Mouse (Mus musculus) liver, embryonic 14.5 days (tissue): ENCODE results near the gene Cmtr1. TPM values are rescaled to one million over a fixed set of nuclear protein-coding genes. Genes with fewer than 3 reads are reported as not detected.

Source experiments
- ATAC-seq: fragments of 200-750 bp; cut with Nextera tagmentation; 2 replicates; pipeline ENCODE4 v1.8.0; 2017; ENCODE audit warnings: moderate number of reproducible peaks, mild to moderate bottlenecking, moderate library complexity; ENCODE audit not compliant: insufficient read depth
- DNase-seq, 3 experiments: peaks; one replicate each; pipeline ENCODE4 v3.0.0-alpha.2; 2012 to 2013; ENCODE audit warnings: low read depth in 3 of 3, low spot score in 3 of 3
- H3K27ac ChIP-seq: fragments of 300-500 bp; sonication (generic); 2 replicates; pipeline ENCODE4 v1.5.1; 2014; ENCODE audit warnings: moderate library complexity, mild to moderate bottlenecking, control low read depth, inconsistent platforms
- H3K27me3 ChIP-seq: fragments of 300-500 bp; sonication (generic); 2 replicates; pipeline ENCODE4 v1.6.1; 2014; ENCODE audit warnings: mild to moderate bottlenecking, low read length, moderate library complexity; ENCODE audit not compliant: control insufficient read depth, insufficient read depth
- H3K36me3 ChIP-seq: fragments of 300-500 bp; sonication (generic); replicated peaks from 2 replicates; pipeline ENCODE4 v1.6.1; 2014; ENCODE audit warnings: low read depth; ENCODE audit not compliant: control insufficient read depth, insufficient read depth
- H3K4me1 ChIP-seq, 2 experiments: fragments of 200-500 bp in 1 of 2; fragments of 300-500 bp in 1 of 2; sonication (generic) in 1 of 2; replicated peaks; 2 replicates each; pipeline ENCODE4 v1.6.1; 2012 to 2014; ENCODE audit warnings: antibody characterized with exemption in 1 of 2, inconsistent platforms in 1 of 2, low read length in 1 of 2; ENCODE audit not compliant: control insufficient read depth in 2 of 2, insufficient read depth in 2 of 2
- H3K4me2 ChIP-seq: fragments of 300-500 bp; sonication (generic); 2 replicates; pipeline ENCODE4 v1.6.1; 2014; ENCODE audit warnings: low read depth, mild to moderate bottlenecking, control low read depth, moderate library complexity
- H3K4me3 ChIP-seq, 2 experiments: fragments of 200-500 bp in 1 of 2; fragments of 300-500 bp in 1 of 2; sonication (generic) in 1 of 2; 2 replicates each; pipeline ENCODE4 v1.5.1; 2012 to 2014; ENCODE audit warnings: low read depth in 2 of 2, low read length in 2 of 2, mild to moderate bottlenecking in 2 of 2, control low read depth in 1 of 2, inconsistent platforms in 1 of 2, moderate library complexity in 1 of 2; ENCODE audit not compliant: insufficient read depth in 1 of 2
- H3K9ac ChIP-seq: fragments of 300-500 bp; sonication (generic); replicated peaks from 2 replicates; pipeline ENCODE4 v1.6.1; 2014; ENCODE audit warnings: mild to moderate bottlenecking, control low read depth, moderate library complexity
- H3K9me3 ChIP-seq: fragments of 300-500 bp; sonication (generic); 2 replicates; pipeline ENCODE4 v1.6.1; 2016; ENCODE audit warnings: low read length, mixed read lengths; ENCODE audit not compliant: control insufficient read depth
- CTCF ChIP-seq: IDR thresholded peaks from 2 replicates; pipeline ENCODE4 v1.5.1; 2016; ENCODE audit warnings: antibody characterized with exemption, low read depth, control low read depth
- EP300 ChIP-seq: IDR thresholded peaks from 2 replicates; pipeline ENCODE4 v1.6.1; 2016; ENCODE audit warnings: antibody characterized with exemption, low read depth
- WGBS: fragments of 180-500 bp; shearing (Covaris S2); extraction: QIAGEN DNeasy Blood & Tissue Kit; methylation state at CpG from one replicate; pipeline ENCODE4 v1.1.7; 2014; ENCODE audit not compliant: insufficient replicate concordance; 5-methylcytosine and 5-hydroxymethylcytosine counted together
- polyA plus RNA-seq, 2 experiments: library from polyadenylated mRNA; depleted of rRNA in 1 of 2; stranded (reverse) in 1 of 2; unstranded in 1 of 2; fragments of >200 nt; fragmentation: Nextera tagmentation in 1 of 2; extraction: Ambion mirVana in 1 of 2; gene quantifications; 2 replicates each; pipeline versions ENCODE4 v1.2.1 to v1.2.3; 2012 to 2014

Gene Cmtr1
- polyA plus RNA-seq, 2 experiments, result 14.9 to 55.9 TPM

DNA sequence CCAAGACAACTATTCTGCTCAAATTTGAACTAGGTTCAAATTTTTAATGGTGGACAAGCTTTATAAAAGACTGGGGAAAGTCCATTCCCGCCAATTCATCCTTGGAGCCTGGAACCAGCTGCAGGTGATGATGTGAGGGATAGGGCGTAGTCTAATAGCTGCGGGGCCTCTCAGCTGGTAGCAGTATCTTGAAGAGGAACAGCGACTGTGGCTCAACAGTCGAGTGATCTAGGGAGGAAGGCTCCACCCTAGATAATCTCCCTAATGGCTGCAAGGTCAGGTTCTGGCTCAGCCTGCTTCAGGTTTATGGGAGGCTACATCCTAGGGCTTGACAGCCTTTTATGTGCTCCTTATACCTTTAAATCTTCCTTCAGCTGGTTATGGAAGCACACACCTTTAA lies 30.8 kb upstream of the Cmtr1 start:
- Histone ChIP-seq H3K9me3 (no peaks in the 10 kb centered on the region), H3K27ac (peak overlapping the region; percentile 57), H3K27me3 (no peaks in the 10 kb centered on the region), H3K9ac (0 out of 2 replicates have a peak overlapping the region, but pooled peaks have one; percentile 38), H3K36me3 (peaks cover 69% of the 10 kb centered on the region), H3K4me3 (no peak overlapping the region), H3K4me2 (peak overlapping the region; percentile 36), H3K4me1 (peaks cover 10 to 14% of the 10 kb centered on the region in 2 experiments)
- 9% methylated on average over 5 of the region's 5 CpGs for WGBS
- ATAC-seq (peak; percentile 84), DNase-seq (peak; percentile 43 to 61 (median 44))
- TF ChIP-seq EP300 (no peak), CTCF (no peak)

GRCm38 (mm10) chr17:29632312-29632711 lies 28.1 kb upstream of the Cmtr1 start:
- no peak for TF ChIP-seq EP300
- no peak for TF ChIP-seq CTCF
- 86% methylated on average over 11 of the region's 11 CpGs for WGBS

DNA sequence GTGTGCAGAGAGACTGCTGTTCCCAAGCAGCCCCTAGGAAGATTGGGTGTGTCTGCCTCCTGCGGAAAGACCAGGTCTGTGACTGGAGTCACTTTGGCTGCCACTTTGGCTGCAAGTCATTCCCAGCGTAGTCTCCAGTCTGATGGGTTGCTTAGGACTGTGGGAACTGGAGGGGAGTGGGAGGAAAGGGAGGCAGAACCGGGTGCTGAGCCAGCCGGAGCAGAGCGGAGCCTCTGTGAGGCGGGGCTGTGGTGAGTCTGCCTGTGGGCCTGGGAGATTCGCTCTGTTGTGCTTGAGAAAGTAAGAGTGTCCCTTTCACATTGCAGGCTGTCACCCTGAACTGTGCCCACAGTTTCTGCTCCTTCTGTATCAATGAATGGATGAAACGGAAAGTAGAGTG lies 24.9 kb upstream of the Cmtr1 start:
- H3K4me3 ChIP-seq, result no peak overlapping the region
- H3K27me3 ChIP-seq, result no peaks in the 10 kb centered on the region
- no peak for TF ChIP-seq CTCF
- TF ChIP-seq EP300, result no peak
- peaks cover 15 to 20% of the 10 kb centered on the region in 2 experiments for H3K4me1 ChIP-seq
- DNase-seq, result no peak
- H3K9me3 ChIP-seq, result no peaks in the 10 kb centered on the region
- peaks cover 69% of the 10 kb centered on the region for H3K36me3 ChIP-seq
- WGBS, result 84% methylated on average over 8 of the region's 8 CpGs
- no peak overlapping the region for H3K9ac ChIP-seq
- H3K4me2 ChIP-seq, result no peak overlapping the region
- H3K27ac ChIP-seq, result no peak overlapping the region
- no peak for ATAC-seq

More at GRCm38 (mm10) chr17:29632312-29632711, 28.1 kb upstream of the Cmtr1 start:
- DNase-seq, result no peak
- Histone ChIP-seq H3K4me1 (peaks cover 14 to 23% of the 10 kb centered on the region in 2 experiments), H3K9ac (no peak overlapping the region), H3K4me3 (no peak overlapping the region), H3K4me2 (no peak overlapping the region), H3K27ac (no peak overlapping the region), H3K27me3 (no peaks in the 10 kb centered on the region), H3K36me3 (peaks cover 70% of the 10 kb centered on the region), H3K9me3 (no peaks in the 10 kb centered on the region)
- no peak for ATAC-seq

DNA sequence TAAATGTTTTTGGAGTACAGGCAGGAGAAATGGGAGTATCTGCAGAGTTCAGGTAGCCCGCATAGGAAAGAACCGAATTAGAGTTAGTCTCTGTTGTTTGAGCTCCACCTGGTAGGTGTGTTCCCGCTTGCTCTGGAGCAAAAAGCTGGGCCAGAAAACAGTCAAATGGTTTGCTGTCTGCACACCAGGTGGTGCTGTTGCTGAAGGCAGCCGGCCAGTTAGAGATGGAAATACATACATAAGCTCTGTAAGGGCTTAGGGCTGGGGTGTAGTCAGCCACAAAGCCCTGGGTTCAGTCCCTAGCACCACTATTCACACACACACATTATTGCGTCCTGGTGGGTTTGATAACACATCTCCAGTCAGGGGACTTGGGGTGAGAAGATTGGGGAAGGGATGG lies 24.3 kb upstream of the Cmtr1 start:
- Histone ChIP-seq H3K27ac (no peak overlapping the region), H3K9ac (no peak overlapping the region), H3K4me3 (no peak overlapping the region), H3K4me2 (no peak overlapping the region), H3K36me3 (peaks cover 68% of the 10 kb centered on the region), H3K27me3 (no peaks in the 10 kb centered on the region), H3K9me3 (no peaks in the 10 kb centered on the region), H3K4me1 (peaks cover 15 to 20% of the 10 kb centered on the region in 2 experiments)
- WGBS, result 61% methylated on average over 5 of the region's 5 CpGs
- peak; percentile 86 for TF ChIP-seq CTCF
- no peak for TF ChIP-seq EP300
- ATAC-seq (no peak), DNase-seq (no peak)

- WGBS, result 63% methylated on average over 4 of the region's 4 CpGs
- Histone ChIP-seq H3K4me3 (no peak overlapping the region), H3K27me3 (no peaks in the 10 kb centered on the region), H3K36me3 (peaks cover 64% of the 10 kb centered on the region), H3K27ac (no peak overlapping the region; the same call in 1 of the 2 replicates), H3K9ac (no peak overlapping the region), H3K4me1 (peaks cover 15 to 20% of the 10 kb centered on the region in 2 experiments), H3K4me2 (peak overlapping the region; percentile 43), H3K9me3 (no peaks in the 10 kb centered on the region)
- peak in 1 of 3 experiments; percentile 56 for DNase-seq
- ATAC-seq, result peak; percentile 61; the same call in 1 of the 2 replicates
- no peak for TF ChIP-seq EP300
- no peak for TF ChIP-seq CTCF
These were observed 23.0 kb upstream of the Cmtr1 start for GRCm38 (mm10) chr17:29637377-29637776.
